8 mouse cellular contexts compared by ENCODE assay signal in genomic region chr7:127253821-127254769, GRCm38 (mm10). TPM values are rescaled to one million over a fixed set of nuclear protein-coding genes. Genes with fewer than 3 reads are reported as not detected.
A peak's percentile ranks its signal among the peaks of the same experiment; 100 is the strongest.
DNase-seq lines count a peak whose midpoint lies in the region; ATAC-seq lines count a peak whose summit lies in the region.

No protein-coding gene starts in this region.

- peak overlapping the region; percentile 94 for H3K27ac ChIP-seq in hindbrain, embryonic 15.5 days (replicated peaks)

- H3K9me3 ChIP-seq in hindbrain, embryonic 15.5 days = no peaks in the 10 kb centered on the region

- H3K27me3 ChIP-seq in hindbrain, embryonic 15.5 days = no peaks in the 10 kb centered on the region

- ATAC-seq in hindbrain, embryonic 15.5 days (ENCODE audit: low FRiP score, low read depth) = peak; percentile 97

- peak overlapping the region; percentile 80 for H3K9ac ChIP-seq in hindbrain, embryonic 15.5 days

- H3K4me1 ChIP-seq in hindbrain, embryonic 15.5 days (replicated peaks) = peaks cover 18% of the 10 kb centered on the region

- H3K4me3 ChIP-seq in hindbrain, embryonic 15.5 days = peak overlapping the region; percentile 55

- peak; percentile 97 for DNase-seq in WW6 (ENCODE audit: low read depth, low spot score)
- DNase-seq in cerebellum, postnatal 36 days = peak; percentile 95 to 96
- peak; percentile 94 to 97 for DNase-seq in frontal cortex, postnatal 36 days (ENCODE audit: low spot score in 2 of 2)
- peak; percentile 89 for DNase-seq in left cerebral cortex, adult 11 months (ENCODE audit: low spot score)
- DNase-seq in lung, postnatal 36 days = peak; percentile 96
- peak; percentile 98 for DNase-seq in retina, embryonic 14.5 days (ENCODE audit: low spot score)
- peak; percentile 93 to 96 for DNase-seq in thymus, postnatal 36 days

- peak overlapping the region; percentile 95 for H3K4me2 ChIP-seq in hindbrain, embryonic 15.5 days

- 1% methylated on average over 130 of the region's 136 CpGs for WGBS in hindbrain, embryonic 15.5 days

- peaks cover 4% of the 10 kb centered on the region; the same call in 1 of the 2 replicates for H3K36me3 ChIP-seq in hindbrain, embryonic 15.5 days

RNA-seq across cellular contexts. Expression of gene Dctpp1, which starts 6.4 kb away (rescaled TPM):
- 122 TPM in 2 replicates for polyA plus RNA-seq in hindbrain, embryonic 15.5 days (2015; fragmentation: Nextera tagmentation; extraction: Ambion mirVana)

RNA-seq across cellular contexts. Expression of gene Zfp771, which starts 10.0 kb away (rescaled TPM):
- 72.0 and 80.9 TPM in 2 replicates for polyA plus RNA-seq in hindbrain, embryonic 15.5 days (2015; fragmentation: Nextera tagmentation; extraction: Ambion mirVana)

RNA-seq across cellular contexts. Expression of gene Sephs2, which starts 19.8 kb away (rescaled TPM):
- polyA plus RNA-seq in hindbrain, embryonic 15.5 days (2015; fragmentation: Nextera tagmentation; extraction: Ambion mirVana) = 61.5 and 63.7 TPM in 2 replicates

RNA-seq across cellular contexts. Expression of gene Sept1, which starts 21.2 kb away (rescaled TPM):
- polyA plus RNA-seq in hindbrain, embryonic 15.5 days (2015; fragmentation: Nextera tagmentation; extraction: Ambion mirVana) = 18.4 and 19.3 TPM in 2 replicates

RNA-seq across cellular contexts. Expression of gene Zfp553, which starts 21.2 kb away (rescaled TPM):
- polyA plus RNA-seq in hindbrain, embryonic 15.5 days (2015; fragmentation: Nextera tagmentation; extraction: Ambion mirVana) = 51.9 and 56.2 TPM in 2 replicates

Comparison
In these comparisons a context has a peak if more than half of its experiments do, and no peak if none do; other contexts are left out.
1. Peak in every context shown above with its lines: DNase-seq, ATAC-seq, H3K4me3 ChIP-seq and H3K27ac ChIP-seq.